Mouse (Mus musculus) cortical plate, adult 2 months (tissue): ENCODE measurements around the gene Ankrd44.

Experiments
- CTCF ChIP-seq: fragments of 200-500 bp; IDR thresholded peaks from 2 replicates; pipeline ENCODE4 v1.5.1; 2011; ENCODE audit warnings: mild to moderate bottlenecking, control low read depth, low read length; ENCODE audit not compliant: insufficient read depth; ENCODE audit errors: extremely low read depth
- POLR2A ChIP-seq: fragments of 200-500 bp; IDR thresholded peaks from 2 replicates; pipeline ENCODE4 v1.6.1; 2011; ENCODE audit warnings: mild to moderate bottlenecking, low read length, control low read depth; ENCODE audit not compliant: insufficient read depth; ENCODE audit errors: extremely low read depth

DNA sequence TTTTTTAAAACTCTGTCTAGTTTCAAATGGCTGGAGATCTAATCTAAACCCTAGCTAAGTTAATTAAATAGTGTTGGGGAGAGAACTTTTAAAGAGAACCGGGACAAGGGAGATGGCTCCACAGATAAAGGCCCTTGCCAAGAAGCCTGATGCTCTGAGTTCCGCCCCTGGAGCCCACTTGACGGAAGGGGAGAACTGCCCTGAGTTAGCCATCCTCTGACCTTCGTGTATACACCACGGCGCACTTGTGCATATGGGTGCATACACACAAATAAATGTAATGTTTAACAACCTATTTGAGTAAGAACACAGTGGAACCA, 87.7 kb downstream of the Ankrd44 start:
- TF ChIP-seq CTCF (no peak), POLR2A (no peak)
